Mouse (Mus musculus) kidney, postnatal 14 days (tissue): ENCODE data around the gene Kmt5a.
"Not testable (repeated sequence)": the region's sequence is repeated elsewhere in the genome, so short reads cannot be mapped to it uniquely, and the experiment has no call there.

Source experiments
- DNase-seq: peaks from one replicate; pipeline ENCODE4 v3.0.0; 2022; ENCODE audit warnings: mixed read lengths

Kmt5a gene

DNA sequence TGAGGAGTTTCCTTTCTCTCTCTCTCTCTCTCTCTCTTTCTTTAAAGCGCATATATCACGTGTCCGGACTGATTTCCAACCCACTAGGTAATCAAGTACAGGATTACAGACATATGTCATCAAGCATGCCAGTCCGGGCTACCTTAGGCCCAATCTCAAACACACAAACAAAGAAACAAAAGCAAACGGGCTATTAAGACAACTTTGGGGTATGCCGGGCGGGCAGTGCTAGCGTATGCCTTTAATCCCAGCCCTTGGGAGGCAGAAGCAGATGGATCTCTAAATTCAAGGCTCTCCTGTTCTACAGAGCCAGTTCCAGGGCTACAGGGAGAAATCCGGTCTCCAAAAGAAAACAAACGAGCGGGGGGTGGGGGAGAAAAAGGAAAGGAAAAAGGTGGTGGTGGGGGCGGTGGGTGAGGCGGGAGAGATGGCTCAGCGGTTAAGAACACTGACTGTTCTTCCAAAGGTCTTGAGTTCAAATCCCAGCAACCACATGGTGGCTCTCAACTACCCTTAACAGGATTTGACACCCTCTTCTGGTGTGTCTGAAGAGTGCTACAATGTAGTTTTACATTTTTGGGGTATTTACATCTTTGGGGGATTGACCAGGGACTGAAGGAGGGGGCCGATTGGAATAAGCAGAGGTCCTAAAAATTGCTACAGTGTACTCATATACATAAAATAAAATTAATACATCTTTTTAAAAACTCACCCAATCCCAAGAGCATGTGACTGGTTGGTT is 44.1 kb downstream of the Kmt5a start:
- DNase-seq: no peak

- DNase-seq: no peak
Observed at GRCm38 (mm10) chr5:124485654-124486053, 45.9 kb downstream of the Kmt5a start.

DNA sequence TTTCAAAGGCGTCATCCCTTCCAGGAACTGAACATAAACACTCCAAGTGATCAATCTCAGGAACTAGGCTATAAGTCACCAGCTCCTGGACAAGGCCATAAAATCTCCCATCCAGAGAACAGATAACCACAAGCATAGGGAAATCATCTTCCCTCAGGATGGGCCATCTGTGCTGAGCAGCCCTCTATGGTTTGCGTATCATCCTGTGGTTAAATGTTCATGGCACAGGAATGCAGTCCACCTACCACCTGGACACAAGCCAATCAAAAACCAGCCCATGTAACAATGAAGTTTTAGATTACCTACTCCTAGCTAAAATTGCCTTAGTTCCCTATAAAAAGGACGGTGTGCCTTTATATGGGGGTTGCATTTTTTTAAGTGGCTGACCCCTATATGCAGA is 49.2 kb downstream of the Kmt5a start:
- no peak for DNase-seq

DNA sequence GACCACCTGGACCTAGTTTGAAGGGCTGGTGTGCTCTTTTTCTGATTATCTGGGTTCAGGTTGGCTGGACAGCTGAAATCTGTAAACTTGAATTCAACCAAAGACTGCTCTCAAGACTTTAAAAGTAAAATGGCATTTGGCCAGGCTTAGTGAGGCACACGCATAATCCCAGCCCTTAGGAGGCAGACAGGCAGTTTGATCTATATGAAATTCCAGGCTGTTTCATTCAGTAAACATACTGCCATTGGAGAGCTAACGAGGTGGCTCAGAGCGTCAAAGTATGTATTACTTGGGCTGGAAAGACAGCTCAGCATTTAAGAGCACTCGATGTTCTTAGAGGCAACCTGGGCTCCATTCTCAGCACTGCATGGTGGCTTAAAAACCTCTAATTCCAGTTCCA is 52.0 kb downstream of the Kmt5a start:
- DNase-seq: no peak

DNA sequence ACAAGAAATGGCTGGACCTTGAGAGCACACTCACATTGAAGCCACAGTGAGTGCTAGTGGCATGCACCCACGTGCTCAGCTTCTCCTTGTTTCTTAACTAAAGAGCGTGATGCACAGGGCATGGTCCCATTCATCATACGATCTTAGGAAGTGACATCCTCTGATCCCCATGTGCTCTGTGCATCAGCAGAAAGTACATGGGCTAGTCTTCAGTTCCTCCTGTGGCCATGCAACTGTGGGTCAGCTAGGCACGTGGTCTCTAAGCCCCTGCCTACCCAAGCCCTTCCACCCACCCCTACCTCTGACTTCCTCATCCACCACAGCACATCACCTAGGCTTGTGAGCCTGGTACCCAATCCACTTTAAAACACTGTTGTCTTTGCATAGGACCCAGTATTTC is 52.9 kb downstream of the Kmt5a start:
- DNase-seq: no peak

DNA sequence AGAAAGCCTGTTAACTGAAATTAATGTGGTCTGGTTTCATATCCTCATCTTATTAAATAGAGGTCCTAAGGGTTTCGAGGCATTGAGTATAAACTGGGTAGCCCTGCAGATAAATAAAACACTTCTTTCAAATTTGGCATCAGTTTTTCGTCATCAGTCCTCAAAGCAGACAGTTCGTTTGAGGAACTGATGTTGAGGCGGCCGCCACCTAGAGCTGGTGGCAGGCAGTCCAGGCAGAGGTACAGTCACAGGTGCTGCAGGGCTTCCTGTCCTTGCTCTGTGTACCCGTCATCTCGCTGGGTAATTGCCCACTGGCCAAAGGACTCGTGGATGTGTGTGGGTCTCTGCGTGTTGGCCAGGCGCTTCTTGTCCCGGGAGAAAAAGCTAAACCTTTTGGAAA is 53.7 kb downstream of the Kmt5a start:
- no peak for DNase-seq

DNA sequence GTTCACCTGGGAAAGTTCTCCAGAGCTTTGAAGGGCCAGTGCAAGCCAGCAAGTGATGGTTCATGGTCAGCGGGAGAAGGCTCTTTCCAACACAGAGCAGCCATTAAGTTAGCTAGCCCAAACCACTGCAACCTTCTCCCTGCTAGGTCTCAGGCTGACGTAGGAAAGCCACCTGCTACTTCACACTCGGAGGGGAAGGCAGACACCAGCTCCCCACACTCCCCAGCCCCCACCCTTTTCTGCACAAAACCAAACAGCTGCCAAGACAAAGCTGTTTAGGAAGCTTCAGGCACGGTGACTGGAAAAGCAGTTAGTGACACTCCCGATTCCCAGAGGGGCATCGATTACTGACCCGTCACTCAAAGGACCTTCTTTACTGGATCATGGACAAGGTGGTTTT is 55.8 kb downstream of the Kmt5a start:
- DNase-seq: no peak

- DNase-seq: no peak
Observed at GRCm38 (mm10) chr5:124496614-124497514, 57.1 kb downstream of the Kmt5a start.

- peak; percentile 68 for DNase-seq
Observed at GRCm38 (mm10) chr5:124498221-124498876, 58.6 kb downstream of the Kmt5a start.

GRCm38 (mm10) chr5:124499001-124499400 is 59.3 kb downstream of the Kmt5a start:
- no peak for DNase-seq

- not testable (repeated sequence) for DNase-seq
Observed at GRCm38 (mm10) chr5:124500037-124500436, 60.3 kb downstream of the Kmt5a start.

- no peak for DNase-seq
Observed at GRCm38 (mm10) chr5:124500573-124500972, 60.8 kb downstream of the Kmt5a start.

- no peak for DNase-seq
Observed at GRCm38 (mm10) chr5:124501541-124501940, 61.8 kb downstream of the Kmt5a start.

- DNase-seq: no peak
Observed at GRCm38 (mm10) chr5:124503742-124504141, 64.0 kb downstream of the Kmt5a start.

DNA sequence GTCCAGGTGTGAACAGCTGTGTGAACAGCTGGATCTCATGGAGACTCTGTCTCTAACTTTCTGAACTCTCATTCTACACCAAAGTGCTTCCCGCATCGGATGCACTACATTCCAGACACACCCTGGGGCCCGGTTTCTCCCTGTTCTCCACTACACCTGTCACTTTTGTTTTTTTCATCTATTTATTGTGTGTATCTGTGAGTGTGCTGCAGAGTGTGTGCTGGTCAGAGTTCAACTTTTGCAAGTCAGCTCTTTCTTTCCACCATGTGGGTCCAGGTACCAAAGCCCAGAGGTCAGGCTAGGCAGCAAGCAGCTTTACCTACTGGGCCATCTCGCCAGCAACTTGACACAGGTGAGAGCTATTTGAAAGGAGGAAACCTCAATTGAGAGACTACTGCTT is 65.5 kb downstream of the Kmt5a start:
- DNase-seq: no peak

- DNase-seq: no peak
Observed at GRCm38 (mm10) chr5:124506731-124507359, 67.1 kb downstream of the Kmt5a start.

DNA sequence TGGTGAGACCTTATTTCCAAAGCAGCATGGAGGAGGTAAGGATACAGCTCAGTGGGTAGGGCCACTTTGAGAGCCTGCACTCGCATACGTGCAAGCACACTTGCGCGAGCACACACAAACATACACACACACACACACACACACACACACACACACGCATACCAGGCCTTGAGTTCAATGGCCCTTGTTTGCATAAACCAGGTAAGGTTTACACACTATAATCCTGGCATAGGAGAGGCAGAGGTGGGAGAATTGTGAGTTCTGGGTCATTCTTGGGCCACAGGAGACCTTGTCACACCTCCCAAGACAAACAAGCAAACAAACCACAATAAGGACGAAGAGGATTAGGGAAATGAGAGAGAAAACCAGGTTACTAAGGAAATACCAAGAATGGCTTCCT is 69.5 kb downstream of the Kmt5a start:
- peak; percentile 33 for DNase-seq

DNA sequence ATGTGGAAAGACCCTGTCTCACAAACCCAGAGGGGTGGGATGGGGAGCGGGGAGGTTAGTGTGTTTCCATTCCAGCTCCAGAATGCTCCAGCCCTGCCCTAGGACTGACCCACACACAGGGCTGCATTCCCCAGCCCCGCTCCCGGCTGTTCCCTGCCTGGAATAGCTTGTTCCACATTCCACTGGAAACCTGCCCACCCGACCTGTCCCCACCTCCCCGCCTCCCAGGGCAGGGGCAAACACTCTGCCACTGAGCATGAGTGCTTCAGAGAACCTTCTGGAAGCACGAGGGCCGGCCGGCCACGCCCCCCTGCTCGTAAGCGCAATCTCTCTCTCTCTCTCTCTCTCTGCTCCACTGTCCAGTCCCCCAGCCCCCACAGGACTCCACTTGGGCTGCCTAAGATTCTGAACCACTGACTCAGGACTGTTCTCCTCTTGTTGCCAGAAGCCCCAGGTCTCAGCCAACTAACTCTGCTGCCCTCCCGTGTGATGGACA is 70.1 kb downstream of the Kmt5a start:
- DNase-seq: peak; percentile 88

DNA sequence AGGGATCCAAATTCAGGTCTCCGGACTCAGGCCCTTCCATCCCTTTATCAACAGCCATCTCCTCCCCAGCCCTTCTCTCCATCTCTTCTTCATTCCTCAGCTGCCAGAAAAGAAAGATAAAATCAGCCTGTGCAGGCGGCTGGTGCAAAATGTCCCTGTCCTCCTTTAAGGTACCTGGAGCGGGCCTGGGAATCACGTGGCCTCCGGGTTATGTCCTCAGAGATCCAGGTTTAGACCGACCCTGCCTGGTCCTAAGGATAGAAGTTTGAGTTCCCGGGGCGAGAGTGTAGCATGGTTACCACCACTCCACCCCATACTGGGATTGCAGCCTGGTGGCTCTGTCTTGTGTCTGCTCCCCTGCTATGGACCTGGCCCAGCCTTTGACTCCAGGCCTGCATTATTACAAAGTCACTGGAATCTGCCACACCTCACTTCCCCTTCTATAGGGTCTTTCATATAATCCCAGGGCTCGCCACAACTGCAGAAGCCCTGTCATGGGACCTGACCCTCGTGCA is 70.9 kb downstream of the Kmt5a start:
- no peak for DNase-seq
